Mouse (Mus musculus): ENCODE measurements around the gene Dhfr.

Dhfr gene

DNA sequence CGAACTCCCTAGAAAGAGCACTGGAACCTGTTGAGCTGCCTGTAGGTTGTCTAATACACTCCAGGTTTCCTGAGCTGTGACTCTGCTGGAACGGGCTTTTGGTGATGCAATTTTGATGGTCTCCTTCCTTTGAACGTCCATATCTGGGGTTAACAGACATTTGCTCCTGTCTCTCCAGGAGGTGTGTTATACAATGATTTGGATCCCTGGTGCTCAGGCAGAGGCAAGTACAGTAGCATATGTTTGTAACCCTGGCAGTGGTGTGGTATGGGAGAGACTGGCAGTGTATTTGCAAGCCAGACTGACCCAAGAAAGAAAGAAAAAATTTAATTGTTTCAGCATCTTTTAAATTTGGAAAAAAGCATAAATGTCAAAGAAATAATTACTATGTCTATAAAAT is 32.8 kb downstream of the Dhfr start:
- DNase-seq (ENCODE audit: low spot score): no peak

DNA sequence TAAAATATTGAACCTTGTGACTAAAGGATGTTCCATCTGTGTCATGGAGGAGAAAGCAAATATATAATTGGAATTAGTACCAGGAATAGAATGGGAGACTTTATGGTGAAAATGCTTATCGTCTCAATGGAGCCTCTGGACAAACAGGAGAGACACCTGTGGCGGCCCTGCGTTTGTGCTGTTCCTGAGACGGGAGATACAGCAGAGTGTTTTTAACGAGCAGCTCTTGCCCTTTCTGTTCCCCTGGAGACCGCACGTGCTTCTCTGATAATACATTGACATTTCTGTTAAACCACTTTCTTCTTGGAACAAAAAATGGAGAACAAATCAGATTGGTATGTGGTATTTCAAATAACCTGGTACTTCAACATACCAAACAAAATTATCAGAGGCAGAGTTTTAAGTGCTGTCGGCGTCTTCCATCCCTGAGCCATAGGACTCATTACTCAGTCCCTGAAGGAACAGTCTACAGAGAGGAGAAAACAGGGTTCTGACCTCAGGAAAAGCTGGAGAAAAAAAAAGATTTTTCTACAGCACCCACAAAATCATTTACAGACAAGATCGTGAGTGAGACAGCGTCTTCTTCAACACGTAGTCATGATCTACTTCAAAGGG is 38.6 kb downstream of the Dhfr start:
- no peak for DNase-seq (ENCODE audit: low spot score)

DNA sequence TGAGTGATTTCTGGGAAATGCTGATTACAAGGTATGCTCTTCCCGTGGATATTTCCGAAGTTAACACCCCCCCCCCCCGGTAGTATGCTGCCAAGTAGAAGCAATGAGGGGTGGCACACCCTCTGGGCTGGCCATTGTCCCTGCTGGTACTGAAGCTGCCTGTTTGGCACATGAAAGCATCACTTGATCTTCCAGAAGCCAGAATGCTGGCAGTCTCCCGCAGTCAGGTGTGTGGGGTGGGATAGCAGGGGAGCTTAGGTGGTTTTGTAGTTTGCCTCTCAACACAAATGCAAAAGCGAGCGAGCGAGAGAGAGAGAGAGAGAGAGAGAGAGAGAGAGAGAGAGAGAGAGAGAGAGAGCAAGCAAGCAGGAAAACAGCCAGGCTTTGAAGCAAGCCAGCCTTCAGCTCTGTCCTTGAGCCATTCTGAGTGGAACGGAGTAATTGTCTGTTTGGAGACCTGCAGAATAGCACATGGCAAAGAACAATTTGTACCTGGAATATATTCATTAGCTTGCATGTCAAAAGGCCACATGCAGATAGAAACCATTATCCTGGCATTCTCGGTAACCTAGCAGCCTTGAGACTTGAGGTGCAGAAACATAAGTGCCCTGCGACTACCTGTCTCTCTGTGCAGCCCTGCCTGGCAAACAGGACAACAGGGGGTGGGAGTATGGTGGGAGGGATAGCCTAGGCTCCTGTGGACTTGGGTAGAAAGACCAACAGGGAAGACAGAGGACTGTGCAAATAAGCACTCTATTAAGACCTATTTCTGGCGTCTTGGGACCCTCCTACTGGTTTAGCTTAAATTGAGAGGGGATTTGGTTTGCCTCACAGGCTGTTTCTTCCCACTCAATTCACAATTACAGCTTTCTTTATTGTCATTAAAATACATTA is 44.2 kb downstream of the Dhfr start:
- no peak for DNase-seq (ENCODE audit: low spot score)

DNA sequence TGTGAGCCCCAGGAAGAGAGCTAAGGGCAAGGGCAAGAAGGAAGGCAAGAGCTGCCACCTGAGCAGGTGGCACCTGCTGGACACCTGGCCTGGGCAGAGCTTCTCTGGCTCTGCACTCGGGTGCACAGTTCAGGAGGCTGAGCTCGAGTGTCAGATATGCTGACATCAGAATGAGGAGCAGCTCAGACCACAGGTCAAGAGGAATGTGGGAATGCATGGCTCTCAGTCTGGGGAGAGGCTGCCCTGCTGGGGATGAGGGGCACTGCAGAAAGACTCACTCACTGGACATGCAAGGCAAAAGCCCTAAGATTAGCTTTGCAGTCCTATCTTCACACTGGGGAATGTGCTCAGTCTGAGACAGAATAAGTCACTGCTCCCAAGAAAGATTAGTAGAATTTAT is 47.5 kb downstream of the Dhfr start:
- DNase-seq (ENCODE audit: low spot score): no peak

DNA sequence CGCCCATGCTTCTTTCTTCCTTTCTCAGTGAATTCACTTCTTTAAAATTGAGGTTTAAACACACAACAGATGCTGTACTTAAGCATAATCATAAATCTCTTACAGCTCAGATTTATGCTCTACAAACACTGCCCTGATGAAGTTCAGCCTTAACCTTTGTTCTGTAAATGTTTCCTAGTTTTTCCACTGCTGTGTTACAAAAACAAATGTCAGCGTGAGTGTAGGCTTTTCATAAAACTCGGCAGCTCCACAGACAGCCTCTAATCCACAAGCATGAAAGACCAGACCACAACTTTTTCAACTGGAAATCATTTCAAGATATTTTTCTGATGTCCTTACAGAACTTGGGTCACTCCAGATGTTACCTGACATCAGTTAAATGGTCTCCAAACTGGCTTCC is 49.0 kb downstream of the Dhfr start:
- no peak for DNase-seq (ENCODE audit: low spot score)

DNA sequence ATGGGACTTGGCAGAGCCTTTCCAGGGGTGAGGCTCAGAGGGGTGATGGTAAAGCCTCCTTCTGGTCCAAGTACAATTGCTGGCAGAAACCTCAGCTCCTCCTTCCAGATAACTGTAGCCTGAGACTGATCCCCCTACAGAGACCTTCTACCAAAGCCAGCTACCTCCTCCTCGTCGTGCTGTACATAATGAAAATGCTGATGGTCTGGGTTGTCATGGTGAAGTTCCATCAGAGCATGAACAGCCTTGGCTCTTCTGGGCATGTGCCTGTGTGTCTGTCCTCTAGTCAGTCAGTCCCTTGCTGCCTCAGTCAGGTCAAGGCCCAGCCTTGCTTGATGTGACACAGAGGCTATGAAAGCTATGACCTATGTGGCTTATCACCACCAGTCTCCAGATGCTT is 56.0 kb downstream of the Dhfr start:
- no peak for DNase-seq (ENCODE audit: low spot score)

DNA sequence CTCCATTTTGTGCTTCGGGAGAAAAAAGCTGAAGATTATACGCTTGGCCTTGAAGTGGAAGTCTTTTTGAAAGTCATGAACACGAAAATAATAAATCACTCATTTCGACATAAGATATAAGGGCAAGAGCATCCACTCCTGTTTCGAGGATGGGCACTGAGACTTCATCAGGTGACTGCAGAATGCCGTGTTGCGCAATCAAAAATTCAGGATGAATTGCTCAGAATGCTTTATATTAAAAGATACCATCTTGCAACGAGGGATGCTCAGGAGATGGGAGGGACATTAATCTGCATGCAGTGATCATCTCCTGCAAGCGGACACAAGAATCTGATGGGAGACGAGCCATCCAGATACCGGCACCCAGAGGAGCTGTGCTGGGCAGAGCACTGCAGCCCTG is 65.1 kb downstream of the Dhfr start:
- DNase-seq (ENCODE audit: low spot score): no peak

DNA sequence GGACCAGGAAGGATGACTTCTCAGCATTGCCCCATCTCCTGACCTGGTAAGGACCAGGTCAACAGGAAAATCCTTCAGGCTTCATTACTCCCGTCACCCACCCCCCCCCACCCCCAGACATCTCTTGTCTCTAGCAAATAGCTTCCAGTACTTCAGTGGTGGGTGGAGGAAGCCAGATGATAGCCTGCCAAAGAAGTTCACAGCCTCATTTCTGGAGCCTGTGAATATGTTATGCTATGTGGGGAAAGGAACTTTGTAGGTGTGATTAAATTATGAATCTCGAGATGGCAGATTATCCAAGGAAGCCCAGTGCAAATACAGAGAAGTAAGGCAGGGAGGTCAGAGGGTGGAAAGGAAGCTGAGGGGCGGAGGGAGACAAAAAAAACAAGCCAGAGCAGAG is 69.2 kb downstream of the Dhfr start:
- DNase-seq (ENCODE audit: low spot score): no peak

DNA sequence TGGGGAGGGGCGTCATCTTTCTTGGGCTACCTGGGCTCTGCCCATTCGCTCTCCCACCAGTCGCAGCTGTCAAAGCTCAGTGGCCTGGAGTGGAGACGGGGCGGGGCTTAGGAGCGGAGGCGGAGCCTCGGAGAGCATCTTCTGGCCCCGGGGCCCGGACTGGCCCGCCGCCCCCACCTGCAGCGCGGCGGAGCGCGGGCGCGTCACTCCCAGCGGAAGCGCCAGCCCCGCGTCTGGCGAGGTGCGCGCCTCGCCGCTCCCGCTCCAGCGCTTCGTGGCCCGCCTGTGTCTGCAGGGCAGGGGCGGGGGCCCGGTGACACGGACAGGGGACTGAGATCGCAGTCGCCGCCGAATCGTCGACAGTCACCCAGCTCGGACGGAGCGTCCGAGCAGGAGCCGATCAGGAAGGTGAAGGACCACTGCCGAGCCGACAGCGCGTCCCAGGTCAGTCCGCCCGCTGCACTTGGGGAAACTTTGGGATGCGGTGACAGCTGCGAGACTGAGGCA is 71.3 kb downstream of the Dhfr start, which contains the start of gene Ankrd34b:
Ankrd34b (plus strand) TSS at position 139 of the 507 bp plus-strand sequence.
- DNase-seq (ENCODE audit: low spot score): no peak

DNA sequence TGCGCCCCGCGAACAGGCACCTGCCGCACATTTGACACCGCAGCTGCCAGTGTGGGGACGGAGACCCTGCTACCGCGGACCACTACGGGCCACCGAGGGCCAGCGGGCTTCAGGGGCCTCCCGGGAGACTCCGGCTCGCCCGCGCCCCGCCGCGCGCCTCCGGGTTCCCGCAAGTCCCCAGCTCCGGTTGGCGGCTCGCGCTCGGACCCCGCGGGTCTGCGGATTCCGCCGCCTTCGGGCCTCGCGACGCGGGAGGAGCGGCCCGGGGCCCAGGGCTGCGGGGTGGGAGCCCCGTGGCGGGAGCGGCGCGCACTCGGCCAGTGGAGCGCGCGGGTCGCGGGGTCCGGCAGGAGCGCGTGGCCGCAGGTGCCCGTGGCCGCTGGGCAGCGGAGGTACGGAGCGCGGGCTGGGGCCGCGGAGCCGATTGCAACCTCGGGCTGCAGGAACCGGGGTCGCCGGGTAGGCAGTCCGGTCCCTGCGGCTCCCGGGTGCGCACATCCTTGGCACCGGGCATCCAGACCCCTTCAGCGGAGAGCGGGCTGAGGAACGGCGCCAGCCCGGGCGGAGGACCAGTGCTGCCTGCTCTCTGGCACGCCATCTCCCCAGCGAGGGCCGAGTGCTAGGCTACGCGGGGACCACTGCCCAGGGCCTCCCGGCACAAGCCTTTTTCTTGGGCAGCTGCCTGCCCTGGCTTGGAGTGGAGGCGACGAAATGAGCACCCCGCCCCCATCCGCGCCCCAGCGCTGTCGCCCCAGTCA is 71.9 kb downstream of the Dhfr start:
- DNase-seq (ENCODE audit: low spot score): no peak

DNA sequence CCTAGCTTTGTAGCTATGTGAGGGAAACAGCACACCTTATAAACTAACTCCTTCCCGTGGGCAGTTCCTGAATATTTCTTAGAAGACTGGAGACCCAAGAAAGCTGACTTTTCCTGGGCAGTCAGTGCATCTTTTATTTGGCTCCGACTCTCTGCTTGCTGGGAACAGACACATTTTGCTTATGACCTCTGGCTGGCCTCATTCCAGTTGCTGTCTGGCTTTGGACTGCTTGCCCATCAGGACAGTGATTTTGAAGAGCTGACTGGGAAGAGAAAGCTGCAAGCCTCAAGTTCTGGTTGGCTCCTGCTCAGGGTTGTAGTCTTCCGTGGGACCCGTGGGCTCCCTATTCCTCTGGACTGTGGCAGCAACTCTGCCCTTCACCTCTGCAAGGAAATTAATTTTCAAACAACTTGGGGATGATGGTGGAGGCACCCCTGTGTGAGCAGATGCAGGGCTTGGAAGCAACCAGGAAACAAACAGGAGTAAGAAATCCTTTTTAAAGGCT is 72.9 kb downstream of the Dhfr start:
- no peak for DNase-seq (ENCODE audit: low spot score)
